Mouse (Mus musculus): Measurements from ENCODE around the gene Gprc5d. TPM values are rescaled to one million over a fixed set of nuclear protein-coding genes. Genes with fewer than 3 reads are reported as not detected.

The Gprc5d gene
- polyA plus RNA-seq, 1 experiment: not detected

DNA sequence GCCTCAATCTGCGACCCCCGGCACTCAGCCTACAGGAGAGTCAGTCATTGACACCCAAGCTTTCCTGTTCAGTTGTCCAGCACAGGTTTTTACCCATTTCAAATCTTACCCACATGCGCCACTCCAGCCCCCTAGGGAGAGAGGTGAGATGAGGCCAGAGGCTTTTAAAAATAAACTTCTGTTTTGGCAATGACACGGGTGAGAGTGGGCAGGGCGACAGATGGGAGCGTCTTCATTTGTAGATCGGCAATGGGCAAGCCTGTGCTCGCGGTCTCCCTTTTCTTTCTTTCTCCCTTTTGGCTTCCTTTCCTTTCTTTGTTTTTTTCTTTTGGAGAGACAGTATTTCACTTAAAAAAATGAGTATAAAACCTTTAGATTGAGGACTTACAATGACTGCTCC, 15.4 kb upstream of the Gprc5d start:
- no peak for TF ChIP-seq POLR2A (IDR thresholded peaks at IDR 0.05; ENCODE audit: borderline replicate concordance, extremely low read depth, insufficient read depth, insufficient read length, poor library complexity, severe bottlenecking)
- no peak for TF ChIP-seq CTCF (IDR thresholded peaks at IDR 0.05; ENCODE audit: borderline replicate concordance, extremely low read depth, insufficient read depth, insufficient read length)
- no peak for DNase-seq (ENCODE audit: low read depth)

DNA sequence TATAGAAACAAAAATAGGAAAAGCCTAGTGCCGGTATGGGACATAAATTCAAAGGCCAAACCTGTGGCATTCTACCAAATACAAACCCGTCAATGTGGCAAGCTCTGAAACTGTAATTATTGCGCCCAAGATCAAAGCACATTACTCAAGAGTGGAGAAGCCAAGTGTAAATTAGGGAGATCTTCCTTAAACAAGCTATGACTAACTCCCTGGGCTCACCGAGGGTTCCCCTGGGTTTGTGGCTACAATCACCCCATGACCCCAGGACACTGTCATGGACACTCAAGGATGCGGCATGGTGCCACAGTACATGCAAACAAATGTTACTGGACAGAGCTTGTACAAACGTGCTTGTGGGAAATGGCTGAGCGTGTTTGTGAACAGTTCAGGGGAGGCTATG, 15.0 kb upstream of the Gprc5d start:
- TF ChIP-seq CTCF (IDR thresholded peaks at IDR 0.05; ENCODE audit: borderline replicate concordance, extremely low read depth, insufficient read depth, insufficient read length) (no peak), POLR2A (IDR thresholded peaks at IDR 0.05; ENCODE audit: borderline replicate concordance, extremely low read depth, insufficient read depth, insufficient read length, poor library complexity, severe bottlenecking) (no peak)
- DNase-seq (ENCODE audit: low read depth): no peak

DNA sequence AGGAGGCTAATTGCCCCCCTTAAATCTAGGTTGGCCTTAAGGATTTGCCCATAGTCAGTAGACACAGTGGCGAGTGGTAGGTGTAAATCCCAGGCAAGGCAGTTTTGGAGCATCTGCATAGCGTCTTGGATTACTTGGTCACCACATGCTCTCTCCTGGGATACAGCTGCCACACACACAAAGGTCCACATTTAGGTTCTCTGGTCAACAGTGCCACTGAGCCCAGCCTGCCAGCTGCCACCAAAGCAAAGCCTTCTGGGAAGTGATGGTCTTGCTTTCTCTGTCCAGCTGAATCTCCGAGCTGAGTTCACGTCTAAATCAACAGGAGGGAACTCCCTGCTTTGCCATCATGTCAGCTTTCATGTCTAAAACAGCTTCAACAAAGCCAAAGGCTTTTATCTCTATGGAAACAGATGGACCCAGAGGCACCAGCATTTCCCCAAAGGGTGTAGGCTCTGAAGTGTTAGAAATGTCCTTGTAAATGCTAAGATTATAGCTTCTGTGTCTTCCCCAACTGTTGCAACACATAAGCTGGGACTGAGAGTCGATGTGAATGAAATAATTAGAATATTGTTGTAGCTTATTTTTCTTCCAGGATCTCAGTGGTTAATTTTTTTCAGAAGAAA, 6.8 kb upstream of the Gprc5d start:
- TF ChIP-seq CTCF (IDR thresholded peaks at IDR 0.05; ENCODE audit: borderline replicate concordance, extremely low read depth, insufficient read depth, insufficient read length) (no peak), POLR2A (IDR thresholded peaks at IDR 0.05; ENCODE audit: borderline replicate concordance, extremely low read depth, insufficient read depth, insufficient read length, poor library complexity, severe bottlenecking) (no peak)
- peak; percentile 18 for DNase-seq (ENCODE audit: low read depth)

DNA sequence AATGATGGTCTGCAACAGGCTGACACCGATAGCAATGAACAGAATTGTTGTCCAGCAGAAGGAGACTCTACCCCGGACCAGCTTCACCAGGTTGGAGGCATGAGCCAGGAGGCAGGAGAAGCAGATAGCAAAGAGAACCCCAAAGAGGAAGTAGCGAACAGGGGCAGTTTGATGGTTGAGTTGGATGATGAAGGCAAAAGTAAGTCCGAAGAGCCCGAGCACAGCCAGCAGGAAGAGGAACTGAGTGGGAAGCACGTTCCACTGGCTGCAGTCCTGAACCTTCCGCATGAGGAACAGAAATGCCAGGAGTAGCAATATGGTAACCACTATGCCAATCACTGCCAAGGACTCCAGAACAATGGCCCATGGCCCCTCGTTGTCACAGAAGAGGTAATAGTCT, 1.6 kb downstream of the Gprc5d start:
- no peak for DNase-seq (ENCODE audit: low read depth)
- TF ChIP-seq CTCF (IDR thresholded peaks at IDR 0.05; ENCODE audit: borderline replicate concordance, extremely low read depth, insufficient read depth, insufficient read length) (no peak), POLR2A (IDR thresholded peaks at IDR 0.05; ENCODE audit: borderline replicate concordance, extremely low read depth, insufficient read depth, insufficient read length, poor library complexity, severe bottlenecking) (no peak)

DNA sequence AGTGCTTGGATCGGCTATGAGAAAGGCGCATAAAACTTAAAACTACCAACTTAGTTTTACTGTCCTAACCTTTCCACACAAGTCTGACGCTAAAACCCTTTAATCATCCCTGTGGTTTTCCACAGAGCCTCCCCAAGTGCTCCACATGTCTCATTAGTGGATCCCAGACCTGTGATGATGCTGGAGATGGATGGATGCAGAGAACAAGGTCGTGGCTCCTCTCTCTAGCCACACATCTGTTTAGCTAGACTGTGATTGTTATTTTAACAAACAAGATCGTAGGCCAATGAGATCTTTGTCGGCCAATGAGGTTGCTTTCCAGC, 5.0 kb downstream of the Gprc5d start:
- no peak for DNase-seq (ENCODE audit: low read depth)
- no peak for TF ChIP-seq CTCF (IDR thresholded peaks at IDR 0.05; ENCODE audit: borderline replicate concordance, extremely low read depth, insufficient read depth, insufficient read length)
- no peak for TF ChIP-seq POLR2A (IDR thresholded peaks at IDR 0.05; ENCODE audit: borderline replicate concordance, extremely low read depth, insufficient read depth, insufficient read length, poor library complexity, severe bottlenecking)

DNA sequence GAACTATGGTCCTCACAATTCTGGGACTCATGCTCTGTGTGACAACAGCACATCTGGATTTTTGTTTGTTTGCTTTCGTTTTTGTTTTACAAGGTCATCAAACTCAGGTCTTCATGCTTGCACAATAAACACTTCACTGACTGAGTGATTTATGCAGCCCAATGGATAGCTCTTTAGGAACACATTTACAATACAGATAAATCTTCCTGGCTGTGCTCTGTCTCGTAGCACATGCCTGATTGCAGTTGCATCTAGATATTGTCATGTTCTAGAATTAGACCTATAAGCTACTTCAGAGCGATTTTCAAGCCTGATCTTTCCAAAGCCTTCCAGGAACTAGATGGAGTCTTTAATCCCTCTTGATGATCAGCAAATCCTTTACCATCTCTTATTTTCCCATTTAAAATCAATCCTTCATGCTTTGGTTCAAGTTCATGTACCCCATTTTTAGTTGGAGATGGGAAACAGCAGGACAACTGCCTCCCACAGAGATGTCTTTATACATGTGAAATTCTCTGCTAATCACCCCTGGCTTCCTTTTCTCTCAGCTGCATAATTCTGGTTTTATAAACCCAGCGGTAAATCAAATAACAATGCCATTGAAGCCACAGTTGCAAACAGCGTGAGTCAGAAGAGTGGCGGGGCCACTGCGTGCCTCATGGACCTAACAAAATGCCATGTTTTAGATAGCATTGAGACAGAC, 5.5 kb downstream of the Gprc5d start:
- no peak for TF ChIP-seq POLR2A (IDR thresholded peaks at IDR 0.05; ENCODE audit: borderline replicate concordance, extremely low read depth, insufficient read depth, insufficient read length, poor library complexity, severe bottlenecking)
- TF ChIP-seq CTCF (IDR thresholded peaks at IDR 0.05; ENCODE audit: borderline replicate concordance, extremely low read depth, insufficient read depth, insufficient read length): no peak
- DNase-seq (ENCODE audit: low read depth): peak; percentile 71

DNA sequence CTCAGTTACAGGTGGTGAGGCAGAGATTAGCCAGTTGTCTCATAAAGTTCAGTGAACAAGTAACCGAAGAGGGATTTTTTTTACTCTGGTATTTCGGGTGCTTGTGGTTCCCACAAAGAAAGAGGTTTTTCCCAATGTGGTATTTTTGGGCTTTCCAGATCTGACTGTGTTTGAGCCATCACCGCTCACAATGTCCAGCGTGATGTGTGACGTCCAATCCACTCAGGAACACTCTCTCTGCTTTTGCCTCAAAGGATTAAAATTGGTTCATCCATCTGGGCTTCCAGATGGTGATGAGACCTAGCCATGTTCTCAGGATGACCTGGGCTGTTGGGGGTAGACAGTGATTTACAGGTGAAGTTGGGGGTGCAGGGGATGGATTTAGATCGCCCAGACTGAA, 11.1 kb downstream of the Gprc5d start:
- no peak for DNase-seq (ENCODE audit: low read depth)
- no peak for TF ChIP-seq POLR2A (IDR thresholded peaks at IDR 0.05; ENCODE audit: borderline replicate concordance, extremely low read depth, insufficient read depth, insufficient read length, poor library complexity, severe bottlenecking)
- TF ChIP-seq CTCF (IDR thresholded peaks at IDR 0.05; ENCODE audit: borderline replicate concordance, extremely low read depth, insufficient read depth, insufficient read length): no peak

DNA sequence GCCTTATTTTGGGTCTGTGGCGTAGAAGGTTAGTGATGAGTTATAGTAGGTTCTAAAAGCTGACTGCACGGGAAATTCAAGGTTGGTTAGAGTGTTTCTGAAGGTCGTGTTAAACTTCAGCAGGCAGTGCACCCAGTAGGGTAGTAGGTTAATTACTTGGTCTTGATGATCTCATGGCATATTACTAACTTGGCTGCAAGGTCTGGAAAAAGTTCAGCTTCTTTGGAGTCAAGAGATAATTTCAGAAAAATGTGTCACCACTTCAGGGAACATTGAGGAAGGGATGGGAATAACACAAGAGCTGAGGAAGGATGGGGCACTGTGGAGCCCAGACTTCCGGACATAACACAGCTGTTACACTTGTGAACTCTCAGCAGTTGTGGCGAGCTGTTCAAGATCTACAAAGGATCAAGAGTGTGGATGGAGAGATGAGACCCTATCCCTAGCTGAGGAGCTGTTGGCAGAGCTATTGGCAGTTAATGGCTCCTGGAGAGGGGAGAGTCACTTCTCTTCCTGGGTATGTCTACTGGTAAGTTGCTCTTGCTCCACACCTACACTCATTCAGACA, 15.3 kb downstream of the Gprc5d start:
- TF ChIP-seq POLR2A (IDR thresholded peaks at IDR 0.05; ENCODE audit: borderline replicate concordance, extremely low read depth, insufficient read depth, insufficient read length, poor library complexity, severe bottlenecking): no peak
- no peak for TF ChIP-seq CTCF (IDR thresholded peaks at IDR 0.05; ENCODE audit: borderline replicate concordance, extremely low read depth, insufficient read depth, insufficient read length)
- DNase-seq (ENCODE audit: low read depth): no peak

DNA sequence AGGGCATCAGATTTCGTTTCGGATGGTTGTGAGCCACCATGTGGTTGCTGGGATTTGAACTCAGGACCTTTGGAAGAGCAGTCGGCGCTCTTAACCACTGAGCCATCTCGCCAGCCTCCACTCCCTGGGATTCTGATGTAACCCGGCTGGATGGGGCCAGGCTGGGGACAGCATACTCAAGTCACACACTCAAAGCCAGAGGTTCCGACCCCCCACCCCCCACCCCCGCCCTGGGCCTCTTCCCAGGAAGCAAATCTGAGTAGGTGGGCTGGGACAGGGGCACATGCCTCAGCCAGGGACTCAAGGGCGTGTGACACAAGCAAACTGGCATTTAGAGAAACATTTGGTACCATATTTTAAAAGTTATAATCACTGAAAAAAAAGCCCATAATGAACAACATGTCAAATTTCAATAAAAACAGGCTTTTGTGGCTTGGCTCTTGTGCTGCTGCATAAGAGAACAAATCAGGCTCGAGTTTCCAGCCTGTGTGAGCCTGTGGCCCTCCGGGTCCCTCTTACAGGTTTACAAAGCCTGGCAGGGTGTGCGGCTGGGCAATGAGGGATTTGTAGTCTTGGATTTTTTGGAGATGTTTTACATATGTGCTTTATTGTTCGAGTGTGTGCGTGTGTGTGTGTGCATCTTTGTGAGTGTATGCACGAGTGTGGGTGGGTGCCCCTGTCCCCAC, 17.2 kb downstream of the Gprc5d start:
- no peak for DNase-seq (ENCODE audit: low read depth)
- TF ChIP-seq POLR2A (IDR thresholded peaks at IDR 0.05; ENCODE audit: borderline replicate concordance, extremely low read depth, insufficient read depth, insufficient read length, poor library complexity, severe bottlenecking): no peak

DNA sequence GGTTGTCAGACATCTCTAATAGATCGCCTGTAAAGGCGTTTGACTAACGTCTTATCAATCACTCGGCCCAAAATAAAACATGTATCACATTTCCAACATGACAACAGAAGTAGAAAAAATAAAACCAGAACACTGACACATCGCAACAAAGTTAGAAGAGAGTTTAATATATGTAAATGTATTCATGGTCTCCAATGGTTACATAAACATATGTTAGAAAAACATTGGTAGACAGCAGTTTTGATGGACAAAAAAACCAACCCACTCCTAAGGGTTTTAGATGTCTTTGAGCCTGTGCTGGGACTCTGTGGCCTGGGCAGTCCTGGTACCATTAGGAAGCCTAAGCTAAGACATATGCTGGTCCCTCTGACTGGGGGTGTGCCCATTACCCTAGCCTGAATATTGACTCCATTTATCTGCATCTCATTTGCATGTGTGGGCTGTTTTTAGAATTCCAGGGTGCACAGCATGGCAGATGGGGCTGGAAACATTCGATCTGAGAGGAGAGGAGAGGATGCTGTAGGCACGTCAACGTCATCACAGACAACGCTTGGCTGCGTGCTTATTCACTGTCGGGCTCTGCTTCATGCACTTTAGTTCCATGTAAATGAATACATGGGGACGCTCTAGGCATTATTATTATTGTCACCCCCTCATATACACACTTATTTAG, 25.1 kb downstream of the Gprc5d start:
- TF ChIP-seq POLR2A (IDR thresholded peaks at IDR 0.05; ENCODE audit: borderline replicate concordance, extremely low read depth, insufficient read depth, insufficient read length, poor library complexity, severe bottlenecking) (no peak), CTCF (IDR thresholded peaks at IDR 0.05; ENCODE audit: borderline replicate concordance, extremely low read depth, insufficient read depth, insufficient read length) (no peak)
- peak; percentile 72 for DNase-seq (ENCODE audit: low read depth)

DNA sequence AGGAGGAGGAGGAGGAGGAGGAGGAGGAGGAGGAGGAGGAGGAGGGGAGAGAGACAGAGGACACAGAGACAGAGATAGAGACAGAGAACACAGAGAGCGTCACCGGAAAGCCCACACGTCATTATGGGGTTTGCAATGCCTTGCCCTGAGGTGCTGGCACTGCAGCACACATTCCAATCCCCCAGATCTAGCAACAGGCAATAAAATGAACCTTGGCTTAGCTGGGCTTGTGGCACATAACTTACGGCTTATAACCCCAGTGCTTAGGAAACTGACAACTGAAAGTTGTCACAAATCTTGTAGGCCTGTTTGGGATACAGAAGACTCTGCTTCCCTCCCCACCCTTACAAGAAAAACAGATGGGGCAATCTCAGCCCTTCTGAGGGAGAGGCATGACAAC, 27.4 kb downstream of the Gprc5d start:
- TF ChIP-seq POLR2A (IDR thresholded peaks at IDR 0.05; ENCODE audit: borderline replicate concordance, extremely low read depth, insufficient read depth, insufficient read length, poor library complexity, severe bottlenecking) (no peak), CTCF (IDR thresholded peaks at IDR 0.05; ENCODE audit: borderline replicate concordance, extremely low read depth, insufficient read depth, insufficient read length) (no peak)
- DNase-seq (ENCODE audit: low read depth): no peak

Measured in brain, embryonic 14.5 days (tissue).